Mouse (Mus musculus) CH12.LX (cell line): ENCODE data around the gene Cldn14. TPM values are rescaled to one million over a fixed set of nuclear protein-coding genes. Genes with fewer than 3 reads are reported as not detected.

Source experiments
- DNase-seq: peaks from one replicate; pipeline ENCODE4 v3.0.0-alpha.2; 2013; ENCODE audit errors: extremely low read depth
- H3K27ac ChIP-seq: 2 replicates; pipeline ENCODE4 v1.5.1; 2012; ENCODE audit warnings: low read depth, mild to moderate bottlenecking, control low read depth, moderate library complexity; ENCODE audit not compliant: insufficient read depth
- H3K27me3 ChIP-seq: replicated peaks from 2 replicates; pipeline ENCODE3; 2012; ENCODE audit warnings: inconsistent platforms
- H3K36me3 ChIP-seq, 2 experiments: replicated peaks in 1 of 2; 2 replicates each; pipeline versions ENCODE3 to v1.6.1; 2012; ENCODE audit warnings: inconsistent platforms in 1 of 2, low read length in 1 of 2, mild to moderate bottlenecking in 1 of 2, mixed read lengths in 1 of 2, moderate library complexity in 1 of 2; ENCODE audit not compliant: control insufficient read depth in 1 of 2, insufficient read depth in 1 of 2
- H3K4me1 ChIP-seq, 2 experiments: 2 replicates each; pipeline ENCODE4 v1.6.1; 2012; ENCODE audit warnings: inconsistent platforms in 1 of 2, moderate library complexity in 1 of 2; ENCODE audit not compliant: insufficient read depth in 2 of 2, control insufficient read depth in 1 of 2
- H3K4me2 ChIP-seq: 2 replicates; pipeline ENCODE4 v1.6.1; 2012; ENCODE audit warnings: low read depth, mild to moderate bottlenecking, control low read depth; ENCODE audit not compliant: poor library complexity, insufficient read depth, severe bottlenecking
- H3K4me3 ChIP-seq, 3 experiments: fragments of 150-350 bp in 1 of 3; sonication (generic) in 1 of 3; replicated peaks in 1 of 3; 2 replicates each; pipeline versions ENCODE3 to v1.5.1; 2011 to 2012; ENCODE audit warnings: low read depth in 2 of 3, low read length in 2 of 3, mild to moderate bottlenecking in 2 of 3, moderate library complexity in 2 of 3, control low read depth in 1 of 3, improper control_type of control experiment in 1 of 3, inconsistent platforms in 1 of 3, mixed read lengths in 1 of 3; ENCODE audit not compliant: poor library complexity in 1 of 3
- H3K79me2 ChIP-seq: replicated peaks from 2 replicates; pipeline ENCODE4 v1.6.1; 2012; ENCODE audit warnings: mild to moderate bottlenecking, moderate library complexity; ENCODE audit not compliant: control insufficient read depth, poor library complexity, insufficient read depth, severe bottlenecking; ENCODE audit errors: extremely low read depth
- H3K9ac ChIP-seq: 2 replicates; pipeline ENCODE4 v1.6.1; 2012; ENCODE audit warnings: low read depth, mild to moderate bottlenecking, control low read depth, moderate library complexity; ENCODE audit not compliant: insufficient read depth
- H3K9me3 ChIP-seq: replicated peaks from 2 replicates; pipeline ENCODE3; 2012; ENCODE audit warnings: low read length, inconsistent platforms, mixed read lengths
- BHLHE40 ChIP-seq: IDR thresholded peaks from 2 replicates; pipeline ENCODE4 v1.6.1; 2011; ENCODE audit warnings: mild to moderate bottlenecking, low read depth, low read length, improper control_type of control experiment
- CHD1 ChIP-seq: IDR thresholded peaks from 2 replicates; pipeline ENCODE4 v1.6.1; 2012; ENCODE audit warnings: low read depth, low read length, improper control_type of control experiment, inconsistent platforms
- CHD2 ChIP-seq: IDR thresholded peaks from 2 replicates; pipeline ENCODE4 v1.6.1; 2011; ENCODE audit warnings: low read length, improper control_type of control experiment
- E2F4 ChIP-seq: IDR thresholded peaks from 2 replicates; pipeline ENCODE4 v1.6.1; 2011; ENCODE audit warnings: low read depth, low read length, improper control_type of control experiment; ENCODE audit not compliant: insufficient replicate concordance
- ETS1 ChIP-seq: conservative IDR thresholded peaks from 2 replicates; pipeline ENCODE4 v1.6.1; 2012; ENCODE audit warnings: low read depth, mild to moderate bottlenecking, inconsistent platforms, low read length, improper control_type of control experiment, moderate library complexity
- GABPA ChIP-seq: IDR thresholded peaks from 2 replicates; pipeline ENCODE4 v1.6.1; 2012; ENCODE audit warnings: low read depth, low read length, improper control_type of control experiment, inconsistent platforms; ENCODE audit not compliant: insufficient replicate concordance
- HCFC1 ChIP-seq: IDR thresholded peaks from 2 replicates; pipeline ENCODE4 v1.6.1; 2012; ENCODE audit warnings: low read depth, mild to moderate bottlenecking, inconsistent platforms, low read length, improper control_type of control experiment
- IRF4 ChIP-seq: IDR thresholded peaks from 2 replicates; pipeline ENCODE4 v1.6.1; 2014; ENCODE audit warnings: low read depth, mild to moderate bottlenecking, inconsistent platforms, low read length, improper control_type of control experiment
- JUN ChIP-seq: IDR thresholded peaks from 2 replicates; pipeline ENCODE4 v1.6.1; 2011; ENCODE audit warnings: low read depth, mild to moderate bottlenecking, low read length, improper control_type of control experiment, moderate library complexity; ENCODE audit not compliant: insufficient read depth
- JUND ChIP-seq: conservative IDR thresholded peaks from 2 replicates; pipeline ENCODE4 v1.6.1; 2011; ENCODE audit warnings: low read depth, low read length, improper control_type of control experiment
- KAT2A ChIP-seq: IDR thresholded peaks from 2 replicates; pipeline ENCODE4 v1.6.1; 2012; ENCODE audit warnings: low read length, improper control_type of control experiment, inconsistent platforms; ENCODE audit not compliant: insufficient replicate concordance
- MAFK ChIP-seq: IDR thresholded peaks from 2 replicates; pipeline ENCODE4 v1.6.1; 2011; ENCODE audit warnings: low read length, improper control_type of control experiment; ENCODE audit not compliant: insufficient replicate concordance
- MAX ChIP-seq: IDR thresholded peaks from 2 replicates; pipeline ENCODE4 v1.6.1; 2011; ENCODE audit warnings: low read length, improper control_type of control experiment
- MAZ ChIP-seq: IDR thresholded peaks from 2 replicates; pipeline ENCODE4 v1.6.1; 2012; ENCODE audit warnings: low read depth, mild to moderate bottlenecking, inconsistent platforms, low read length, improper control_type of control experiment, moderate library complexity
- MXI1 ChIP-seq: IDR thresholded peaks from 2 replicates; pipeline ENCODE4 v1.6.1; 2011; ENCODE audit warnings: mild to moderate bottlenecking, low read depth, low read length, improper control_type of control experiment
- MYC ChIP-seq: IDR thresholded peaks from 2 replicates; pipeline ENCODE4 v1.6.1; 2011; ENCODE audit warnings: low read depth, mild to moderate bottlenecking, improper control_type of control experiment, low read length
- NELFE ChIP-seq: IDR thresholded peaks from 2 replicates; pipeline ENCODE4 v1.6.1; 2011; ENCODE audit warnings: low read depth, low read length, improper control_type of control experiment
- PAX5 ChIP-seq: IDR thresholded peaks from 2 replicates; pipeline ENCODE4 v1.6.1; 2012; ENCODE audit warnings: low read length, inconsistent platforms, mixed read lengths
- POLR2A ChIP-seq: IDR thresholded peaks from 2 replicates; pipeline ENCODE4 v1.6.1; 2011; ENCODE audit warnings: low read depth, mild to moderate bottlenecking, improper control_type of control experiment, low read length
- RAD21 ChIP-seq: IDR thresholded peaks from 2 replicates; pipeline ENCODE4 v1.6.1; 2011; ENCODE audit warnings: low read depth, mild to moderate bottlenecking, low read length, improper control_type of control experiment, moderate library complexity
- RCOR1 ChIP-seq: conservative IDR thresholded peaks from 2 replicates; pipeline ENCODE4 v1.6.1; 2012; ENCODE audit warnings: low read depth, mild to moderate bottlenecking, inconsistent platforms, low read length, improper control_type of control experiment
- SIN3A ChIP-seq: IDR thresholded peaks from 2 replicates; pipeline ENCODE4 v1.6.1; 2012; ENCODE audit warnings: low read length, improper control_type of control experiment, inconsistent platforms
- SMC3 ChIP-seq: IDR thresholded peaks from 2 replicates; pipeline ENCODE4 v1.6.1; 2011; ENCODE audit warnings: low read depth, low read length, improper control_type of control experiment
- TBP ChIP-seq: conservative IDR thresholded peaks from 2 replicates; pipeline ENCODE4 v1.6.1; 2011; ENCODE audit warnings: low read depth, low read length, improper control_type of control experiment
- TCF12 ChIP-seq: IDR thresholded peaks from 2 replicates; pipeline ENCODE4 v1.6.1; 2014; ENCODE audit warnings: low read depth, mild to moderate bottlenecking, inconsistent platforms, low read length, improper control_type of control experiment
- UBTF ChIP-seq: IDR thresholded peaks from 2 replicates; pipeline ENCODE4 v1.6.1; 2012; ENCODE audit warnings: low read depth, mild to moderate bottlenecking, inconsistent platforms, low read length, improper control_type of control experiment, moderate library complexity
- USF1 ChIP-seq: IDR thresholded peaks from 2 replicates; pipeline ENCODE4 v1.6.1; 2014; ENCODE audit warnings: low read depth, mild to moderate bottlenecking, inconsistent platforms, low read length, improper control_type of control experiment
- USF2 ChIP-seq: conservative IDR thresholded peaks from 2 replicates; pipeline ENCODE4 v1.6.1; 2011; ENCODE audit warnings: low read depth, low read length, improper control_type of control experiment
- ZC3H11A ChIP-seq: IDR thresholded peaks from 2 replicates; pipeline ENCODE4 v1.6.1; 2012; ENCODE audit warnings: low read depth, mild to moderate bottlenecking, inconsistent platforms, low read length, improper control_type of control experiment
- ZKSCAN1 ChIP-seq: IDR thresholded peaks from 2 replicates; pipeline ENCODE4 v1.6.1; 2012; ENCODE audit warnings: low read depth, inconsistent platforms, low read length, improper control_type of control experiment, borderline replicate concordance
- ZMIZ1 ChIP-seq: IDR thresholded peaks from 2 replicates; pipeline ENCODE4 v1.6.1; 2012; ENCODE audit warnings: low read depth, mild to moderate bottlenecking, inconsistent platforms, low read length, improper control_type of control experiment
- ZNF384 ChIP-seq: IDR thresholded peaks from 2 replicates; pipeline ENCODE4 v1.6.1; 2012; ENCODE audit warnings: low read depth, low read length, improper control_type of control experiment, inconsistent platforms
- dilution Hi-C: fragments of 300-500 bp; cut with MboI; formaldehyde crosslinking; loops from 2 replicates; pipeline ENCODE4 v1.14.3; 2020; ENCODE audit warnings: low sequenced_read_pairs; ENCODE audit not compliant: extremely low pct_unique_long_range_greater_than_20kb, extremely low pct_ligation_motif_present
- in situ Hi-C: fragments of 300-500 bp; cut with MboI; formaldehyde crosslinking; loops from 3 replicates; pipeline ENCODE4 v1.14.3; 2019; ENCODE audit warnings: low sequenced_read_pairs, low pct_ligation_motif_present, low pct_unique_long_range_greater_than_20kb, mixed read lengths
- polyA plus RNA-seq: library from polyadenylated mRNA; unstranded; fragments of >175 nt; gene quantifications from 2 replicates; pipeline ENCODE4 v1.2.1, GENCODE M21; 2012; ENCODE audit warnings: low read depth; ENCODE audit not compliant: insufficient read length
- total RNA-seq, 2 experiments: library from RNA; depleted of rRNA; stranded (reverse); fragments of 300-350 nt in 1 of 2; fragments of >200 nt in 1 of 2; gene quantifications; 2 replicates each; pipeline ENCODE4 v1.2.3; 2012 to 2014

Cldn14 gene
- total and polyA plus RNA-seq, 3 experiments, result 0.15 to 0.25 (median 0.21) TPM

DNA sequence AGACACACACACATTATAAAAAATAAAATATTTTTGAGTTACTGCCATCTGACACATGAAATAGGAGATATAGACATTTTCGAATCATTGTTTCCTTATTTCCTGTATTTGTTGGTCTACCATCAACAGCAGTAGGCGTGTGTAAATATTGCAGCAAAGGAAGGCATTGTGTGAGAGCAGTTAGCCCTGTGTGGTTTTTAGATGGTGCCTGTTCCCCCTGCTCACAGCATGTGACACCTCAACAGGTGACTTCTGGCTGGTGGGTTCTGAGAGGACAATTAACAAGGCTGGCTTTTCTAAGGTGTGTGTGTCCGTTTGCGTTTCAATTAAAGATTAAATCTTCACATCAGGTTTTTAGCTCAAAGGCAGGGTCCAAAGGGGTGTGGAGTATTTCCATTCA, 48.1 kb downstream of the Cldn14 start:
- Histone ChIP-seq H3K27me3 (no peaks in the 10 kb centered on the region), H3K4me3 (no peak overlapping the region), H3K9me3 (no peaks in the 10 kb centered on the region), H3K4me2 (no peak overlapping the region), H3K27ac (no peak overlapping the region)
- DNase-seq, result no peak
- dilution Hi-C loops, result no loop called here
- no peak for TF ChIP-seq USF1
- no peak for TF ChIP-seq USF2
- TF ChIP-seq ETS1, result no peak
- TF ChIP-seq ZC3H11A, result no peak
- no peak for TF ChIP-seq MAX
- TF ChIP-seq RCOR1, result no peak
- TF ChIP-seq SMC3, result no peak
- TF ChIP-seq IRF4, result no peak
- no peak for TF ChIP-seq JUN
- TF ChIP-seq E2F4, result no peak
- no peak for TF ChIP-seq BHLHE40
- TF ChIP-seq CHD1, result no peak
- no peak for TF ChIP-seq MYC
- no peak for TF ChIP-seq RAD21
- TF ChIP-seq, all 38 proteins: peak for 0
- Histone ChIP-seq H3K79me2 (no peaks in the 10 kb centered on the region), H3K9ac (no peak overlapping the region), H3K4me1 (peaks cover 29 to 90% of the 10 kb centered on the region in 2 experiments), H3K36me3 (no peaks in the 10 kb centered on the region)
- in situ Hi-C loops, result no loop called here

DNA sequence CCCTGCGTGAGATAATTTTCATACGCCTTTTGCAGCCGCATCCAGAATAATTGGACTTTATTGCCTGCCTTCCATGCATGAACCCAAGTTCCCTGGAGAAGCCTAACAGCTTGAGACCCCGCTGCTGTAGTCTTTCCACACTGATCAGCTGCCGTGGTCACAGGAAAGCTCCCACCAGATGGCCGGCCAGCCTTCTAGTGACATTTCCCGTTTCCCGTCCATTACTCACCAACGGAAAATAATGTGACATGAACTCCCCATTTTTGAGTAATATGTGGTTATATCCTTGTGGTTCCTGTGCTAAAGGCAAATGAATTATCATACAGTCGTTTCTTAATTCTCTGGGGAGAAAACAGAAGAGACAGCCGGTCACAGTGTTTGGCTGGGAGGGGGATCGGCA, 51.2 kb downstream of the Cldn14 start:
- H3K4me2 ChIP-seq, result no peak overlapping the region
- peaks cover 19 to 61% of the 10 kb centered on the region in 2 experiments for H3K4me1 ChIP-seq
- H3K9me3 ChIP-seq, result no peaks in the 10 kb centered on the region
- no peak overlapping the region for H3K4me3 ChIP-seq
- no peaks in the 10 kb centered on the region for H3K36me3 ChIP-seq
- dilution Hi-C loops, result no loop called here
- DNase-seq, result peak; percentile 70
- H3K27me3 ChIP-seq, result no peaks in the 10 kb centered on the region
- no peak overlapping the region for H3K9ac ChIP-seq
- in situ Hi-C loops, result no loop called here
- no peaks in the 10 kb centered on the region for H3K79me2 ChIP-seq
- H3K27ac ChIP-seq, result no peak overlapping the region
- TF ChIP-seq ZNF384 (no peak), MYC (no peak), UBTF (no peak), HCFC1 (no peak), PAX5 (no peak), JUN (peak; percentile 2; the same call in 1 of the 2 replicates), CHD1 (no peak), SIN3A (no peak), ETS1 (peak; percentile 87), USF1 (no peak), NELFE (no peak), SMC3 (no peak), RAD21 (no peak), ZMIZ1 (no peak), ZC3H11A (no peak), POLR2A (no peak), MAFK (0 out of 2 replicates have a peak, but pooled peaks have one; percentile 41), TCF12 (peak; percentile 69; the same call in 1 of the 2 replicates), MXI1 (no peak), MAX (no peak), TBP (no peak), MAZ (no peak), USF2 (no peak), KAT2A (no peak), JUND (no peak), CHD2 (0 out of 2 replicates have a peak, but pooled peaks have one; percentile 13), GABPA (no peak), ZKSCAN1 (no peak)
